Mouse (Mus musculus): ENCODE measurements around the gene Trhde. TPM values are rescaled to one million over a fixed set of nuclear protein-coding genes. Genes with fewer than 3 reads are reported as not detected.

The Trhde gene
- polyA plus RNA-seq, 1 experiment from 2014 or later: 4.8 TPM

DNA sequence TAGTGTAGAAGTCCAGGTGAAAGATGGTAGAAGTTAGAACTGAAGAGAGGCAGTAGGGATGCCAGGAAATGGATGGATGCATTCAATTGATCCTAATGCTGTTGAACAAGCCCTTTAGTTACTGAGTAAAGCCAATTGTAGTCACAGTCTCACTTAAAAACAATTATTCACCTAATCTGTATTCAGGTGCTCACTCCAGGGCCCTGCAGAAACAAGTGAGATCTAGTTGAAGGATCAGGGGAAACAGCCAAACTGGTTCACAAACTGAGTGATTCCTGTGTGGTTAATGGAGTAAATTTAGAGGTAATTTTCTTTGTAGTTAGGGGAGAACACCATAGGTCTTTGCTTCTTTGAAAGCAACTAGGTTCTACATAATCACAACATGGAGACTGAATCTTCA is 100.3 kb downstream of the Trhde start:
- Histone ChIP-seq H3K27ac (no peak overlapping the region), H3K27me3 (replicated peaks) (no peaks in the 10 kb centered on the region; the same call in 1 of the 2 replicates), H3K4me2 (replicated peaks) (no peak overlapping the region), H3K4me3 (no peak overlapping the region), H3K36me3 (no peaks in the 10 kb centered on the region), H3K4me1 (no peaks in the 10 kb centered on the region), H3K9ac (no peak overlapping the region), H3K9me3 (no peaks in the 10 kb centered on the region)
- no peak for ATAC-seq (ENCODE audit: low FRiP score, low read depth)

DNA sequence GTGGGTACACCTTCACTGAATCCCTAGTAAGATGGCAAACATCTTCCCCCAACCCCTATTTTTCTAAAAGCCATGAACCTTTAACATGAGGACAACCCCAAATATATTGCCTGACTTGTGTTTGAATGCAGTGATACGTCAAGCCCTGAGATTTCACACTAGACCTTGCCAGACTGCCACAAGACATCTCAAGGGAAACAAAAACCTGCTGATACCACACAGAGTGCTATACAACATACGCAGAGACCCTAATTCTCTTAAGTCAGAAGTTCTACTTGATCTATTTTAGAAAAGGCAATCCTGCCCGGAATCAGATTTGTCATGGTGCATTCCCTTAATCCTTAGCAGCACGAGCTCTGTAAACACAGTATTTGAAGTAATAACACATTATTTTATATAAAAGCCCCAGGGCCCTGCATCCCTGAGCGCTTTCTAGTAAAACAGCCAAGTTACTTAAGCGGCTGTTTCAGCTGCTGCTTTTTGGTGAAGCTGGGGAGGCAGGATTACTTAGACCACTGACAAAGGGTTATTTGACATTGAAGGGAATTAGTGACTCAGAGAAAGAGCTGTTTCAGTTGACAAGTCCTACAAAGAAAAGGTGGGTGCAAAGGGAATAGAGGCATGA is 130.2 kb downstream of the Trhde start:
- 72% methylated on average over 6 of the region's 6 CpGs for WGBS
- Histone ChIP-seq H3K27me3 (replicated peaks) (no peaks in the 10 kb centered on the region), H3K27ac (no peak overlapping the region), H3K9me3 (no peaks in the 10 kb centered on the region), H3K4me1 (no peaks in the 10 kb centered on the region), H3K4me2 (replicated peaks) (no peak overlapping the region), H3K9ac (no peak overlapping the region), H3K36me3 (no peaks in the 10 kb centered on the region), H3K4me3 (no peak overlapping the region)
- no peak for ATAC-seq (ENCODE audit: low FRiP score, low read depth)

DNA sequence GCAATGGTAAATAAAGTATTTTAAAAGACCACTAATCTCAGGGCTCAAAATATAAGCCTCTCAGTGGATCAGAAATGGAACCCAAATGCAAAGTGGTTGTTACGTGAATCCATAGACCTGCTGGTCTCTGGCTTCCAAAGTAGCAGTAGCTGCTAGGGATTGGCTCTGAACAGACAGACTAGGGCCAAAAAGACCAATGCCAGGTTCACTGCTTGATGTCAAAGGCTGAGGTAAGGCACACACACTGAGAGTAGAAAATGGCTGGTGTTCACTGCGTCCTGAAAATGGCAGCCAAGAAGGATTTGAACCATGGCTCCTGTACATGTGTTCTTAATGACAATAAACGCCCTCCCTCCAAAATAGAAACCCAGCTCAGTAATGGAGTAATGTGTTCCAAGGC is 209.1 kb downstream of the Trhde start:
- no peak overlapping the region for H3K27ac ChIP-seq
- no peaks in the 10 kb centered on the region for H3K9me3 ChIP-seq
- H3K9ac ChIP-seq: no peak overlapping the region
- no peak overlapping the region for H3K4me3 ChIP-seq
- H3K27me3 ChIP-seq (replicated peaks): no peaks in the 10 kb centered on the region
- no peaks in the 10 kb centered on the region for H3K36me3 ChIP-seq
- no peak overlapping the region for H3K4me2 ChIP-seq (replicated peaks)
- ATAC-seq (ENCODE audit: low FRiP score, low read depth): no peak
- H3K4me1 ChIP-seq: no peaks in the 10 kb centered on the region
- WGBS: 78% methylated on average over 3 of the region's 3 CpGs

DNA sequence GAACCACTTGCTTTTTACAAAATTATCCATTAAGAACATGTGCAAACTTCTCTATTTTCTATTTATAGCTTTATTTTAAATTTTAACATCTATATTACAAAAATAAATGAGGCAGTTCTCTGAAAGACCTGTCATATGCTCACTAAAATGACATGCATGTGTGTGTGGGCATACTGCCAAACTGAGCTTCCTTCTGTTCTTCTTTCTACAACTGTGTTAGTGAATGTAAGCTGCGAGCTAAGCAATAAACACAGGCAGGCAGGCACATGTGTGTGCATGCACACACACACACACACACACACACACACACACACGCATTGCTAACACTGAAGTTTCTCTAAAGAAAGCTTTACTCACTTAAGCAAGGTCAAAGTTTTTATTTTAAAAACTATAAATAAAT is 223.2 kb downstream of the Trhde start:
- no peaks in the 10 kb centered on the region for H3K27me3 ChIP-seq (replicated peaks)

DNA sequence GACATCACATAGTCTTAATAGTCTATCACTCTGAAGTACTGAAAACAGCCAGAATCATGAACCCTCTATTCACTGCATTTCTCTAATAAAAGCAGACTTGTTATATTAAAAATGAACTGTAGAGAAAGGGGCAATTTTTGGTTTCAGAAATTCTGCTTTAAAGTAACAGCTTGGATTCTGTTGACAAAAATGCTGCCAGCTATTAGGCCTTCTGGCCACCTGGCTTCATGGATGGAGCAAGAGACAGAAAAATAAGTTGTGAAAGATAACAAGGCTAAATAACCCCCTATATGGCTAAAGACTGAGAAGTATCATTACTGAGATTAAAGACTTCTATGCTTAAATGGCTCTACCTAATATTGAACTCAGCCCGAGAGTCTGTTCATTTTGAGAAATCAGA is 234.2 kb downstream of the Trhde start:
- H3K9ac ChIP-seq: no peak overlapping the region
- H3K27ac ChIP-seq: no peak overlapping the region
- no peaks in the 10 kb centered on the region for H3K9me3 ChIP-seq
- H3K36me3 ChIP-seq: no peaks in the 10 kb centered on the region
- H3K27me3 ChIP-seq (replicated peaks): no peaks in the 10 kb centered on the region
- ATAC-seq (ENCODE audit: low FRiP score, low read depth): no peak
- no peak overlapping the region for H3K4me3 ChIP-seq
- 93% methylated on average over 1 of the region's 1 CpGs for WGBS
- no peaks in the 10 kb centered on the region for H3K4me1 ChIP-seq
- H3K4me2 ChIP-seq (replicated peaks): no peak overlapping the region

More for the DNA sequence above, 223.2 kb downstream of the Trhde start:
- Histone ChIP-seq H3K4me3 (no peak overlapping the region), H3K4me1 (no peaks in the 10 kb centered on the region), H3K27ac (no peak overlapping the region), H3K9ac (no peak overlapping the region), H3K9me3 (no peaks in the 10 kb centered on the region), H3K36me3 (no peaks in the 10 kb centered on the region), H3K4me2 (replicated peaks) (no peak overlapping the region)
- 87% methylated on average over 2 of the region's 2 CpGs for WGBS
- no peak for ATAC-seq (ENCODE audit: low FRiP score, low read depth)

DNA sequence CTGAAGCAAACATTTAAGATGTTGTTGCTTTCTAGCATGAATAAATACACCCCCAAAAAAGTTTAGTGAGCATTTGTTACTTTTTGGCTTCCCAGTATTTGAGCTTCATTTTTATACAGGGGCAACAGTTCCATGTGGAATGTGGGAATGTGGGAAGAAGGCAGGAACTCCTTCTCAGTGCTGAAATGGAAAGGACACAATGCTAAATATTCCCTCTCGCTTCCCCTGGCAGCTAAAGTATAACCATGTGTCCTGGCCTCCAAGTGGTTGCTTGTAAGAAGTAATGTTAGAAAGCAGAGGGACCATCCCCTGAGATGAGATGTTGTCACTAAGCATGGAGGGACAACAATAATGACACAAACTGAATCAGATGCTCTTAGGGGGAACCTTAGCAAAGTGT is 292.9 kb downstream of the Trhde start:
- Histone ChIP-seq H3K4me2 (replicated peaks) (no peak overlapping the region), H3K27ac (no peak overlapping the region), H3K4me1 (no peaks in the 10 kb centered on the region), H3K4me3 (no peak overlapping the region), H3K9me3 (no peaks in the 10 kb centered on the region), H3K27me3 (replicated peaks) (no peaks in the 10 kb centered on the region), H3K9ac (no peak overlapping the region), H3K36me3 (no peaks in the 10 kb centered on the region)
- ATAC-seq (ENCODE audit: low FRiP score, low read depth): no peak
- WGBS: 86% methylated on average over 1 of the region's 1 CpGs

DNA sequence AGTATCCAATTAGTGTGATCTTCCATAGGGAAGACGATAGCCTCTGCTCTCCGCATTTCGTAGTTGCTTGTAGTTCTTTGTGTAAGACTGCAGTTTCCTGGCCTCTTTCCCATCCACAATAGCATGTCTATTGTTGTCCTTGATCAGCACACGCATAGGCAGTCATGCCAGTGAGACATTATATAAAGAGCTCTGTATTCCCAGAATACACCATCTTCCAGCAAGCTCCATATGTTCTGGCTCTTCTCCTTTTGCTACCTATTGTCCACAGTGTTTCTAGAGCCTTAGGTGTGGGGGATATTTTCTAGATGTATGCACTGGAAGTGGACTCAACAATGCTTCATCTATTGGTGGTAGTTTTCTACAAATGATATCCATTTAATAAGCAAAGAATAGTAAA is 313.3 kb downstream of the Trhde start:
- 85% methylated on average over 4 of the region's 4 CpGs for WGBS
- no peak overlapping the region for H3K27ac ChIP-seq
- H3K36me3 ChIP-seq: no peaks in the 10 kb centered on the region
- no peaks in the 10 kb centered on the region for H3K27me3 ChIP-seq (replicated peaks)
- H3K4me2 ChIP-seq (replicated peaks): no peak overlapping the region
- no peak overlapping the region for H3K4me3 ChIP-seq
- no peaks in the 10 kb centered on the region for H3K9me3 ChIP-seq
- no peak for ATAC-seq (ENCODE audit: low FRiP score, low read depth)
- no peak overlapping the region for H3K9ac ChIP-seq
- no peaks in the 10 kb centered on the region for H3K4me1 ChIP-seq

DNA sequence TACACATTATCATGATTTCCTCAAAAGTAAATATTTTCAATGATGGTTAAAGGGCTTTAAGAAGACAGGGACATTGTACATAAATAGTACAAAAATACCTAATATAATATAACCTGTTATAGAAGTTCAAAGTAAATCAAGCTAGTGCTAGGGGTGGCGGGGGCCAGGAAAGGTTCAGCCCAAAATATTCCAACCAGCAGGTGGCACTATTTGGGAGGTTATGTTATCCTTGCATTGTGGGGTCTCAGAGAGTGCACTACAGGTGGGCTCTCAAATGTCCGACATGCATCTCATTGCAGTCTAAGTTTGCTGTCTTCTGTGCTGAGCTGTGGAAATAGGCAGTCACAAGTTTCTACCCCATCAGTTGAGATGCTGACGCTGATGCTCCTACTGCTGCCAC is 346.5 kb downstream of the Trhde start:
- WGBS: 76% methylated on average over 3 of the region's 3 CpGs
- no peak for ATAC-seq (ENCODE audit: low FRiP score, low read depth)
- H3K9me3 ChIP-seq: no peaks in the 10 kb centered on the region
- H3K4me3 ChIP-seq: no peak overlapping the region
- H3K27me3 ChIP-seq (replicated peaks): no peaks in the 10 kb centered on the region
- no peak overlapping the region for H3K27ac ChIP-seq
- no peaks in the 10 kb centered on the region for H3K36me3 ChIP-seq
- no peak overlapping the region for H3K4me2 ChIP-seq (replicated peaks)
- H3K9ac ChIP-seq: no peak overlapping the region
- H3K4me1 ChIP-seq: no peaks in the 10 kb centered on the region

DNA sequence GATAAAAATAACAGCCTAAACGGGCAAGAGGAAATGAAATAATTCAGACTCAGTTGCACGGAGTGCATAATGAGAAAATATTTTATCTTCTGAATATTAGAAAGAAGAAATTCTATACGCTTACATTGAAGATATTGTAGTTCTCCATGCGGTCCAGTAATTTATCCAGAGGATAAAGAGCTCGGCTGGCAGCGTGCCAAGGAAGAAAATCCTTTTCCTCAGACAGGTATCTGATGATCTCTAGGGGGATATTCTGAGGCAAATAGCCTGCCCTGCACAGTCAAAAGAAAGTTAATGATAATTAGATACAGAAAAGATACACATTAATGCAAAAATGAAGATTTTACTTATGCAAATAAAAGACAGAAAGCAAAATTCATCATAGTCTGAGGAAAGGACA is 354.0 kb downstream of the Trhde start:
- Histone ChIP-seq H3K27me3 (replicated peaks) (no peaks in the 10 kb centered on the region), H3K4me1 (no peaks in the 10 kb centered on the region), H3K36me3 (no peaks in the 10 kb centered on the region), H3K9ac (no peak overlapping the region), H3K4me2 (replicated peaks) (no peak overlapping the region), H3K9me3 (no peaks in the 10 kb centered on the region), H3K27ac (no peak overlapping the region), H3K4me3 (no peak overlapping the region)
- no peak for ATAC-seq (ENCODE audit: low FRiP score, low read depth)
- WGBS: 81% methylated on average over 6 of the region's 6 CpGs

DNA sequence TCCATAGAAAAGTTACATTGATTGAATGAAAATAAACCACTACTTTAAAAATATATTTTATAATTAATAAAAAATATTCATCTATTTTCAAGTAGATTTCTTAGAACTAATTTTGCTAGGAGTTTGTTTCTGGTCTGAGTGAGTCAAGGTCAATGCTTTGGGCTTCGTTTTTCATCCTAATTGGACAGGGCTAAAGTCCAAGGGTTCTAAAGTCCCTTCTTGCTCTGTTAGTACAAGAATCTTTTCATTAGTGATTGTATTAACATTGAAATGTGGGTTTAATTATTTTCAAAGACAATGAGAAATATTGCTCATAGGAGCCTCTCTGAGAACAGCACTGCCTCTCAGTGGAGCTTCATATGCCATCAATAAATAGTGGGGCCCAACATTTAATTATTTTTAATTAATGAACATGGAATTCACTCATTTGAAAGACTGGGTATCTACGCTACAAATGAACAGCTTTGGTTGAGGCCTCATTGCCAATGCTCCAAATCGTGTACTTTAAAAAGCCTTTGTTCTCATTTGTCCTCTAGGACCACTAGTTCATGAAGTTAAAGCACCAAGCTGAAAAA is 383.1 kb downstream of the Trhde start:
- Histone ChIP-seq H3K9me3 (no peaks in the 10 kb centered on the region), H3K4me1 (no peaks in the 10 kb centered on the region), H3K9ac (no peak overlapping the region), H3K36me3 (no peaks in the 10 kb centered on the region), H3K4me3 (no peak overlapping the region), H3K27ac (no peak overlapping the region), H3K27me3 (replicated peaks) (no peaks in the 10 kb centered on the region), H3K4me2 (replicated peaks) (no peak overlapping the region)
- no peak for ATAC-seq (ENCODE audit: low FRiP score, low read depth)
- whole genome bisulfite sequencing: 85% methylated on average over 3 of the region's 3 CpGs

DNA sequence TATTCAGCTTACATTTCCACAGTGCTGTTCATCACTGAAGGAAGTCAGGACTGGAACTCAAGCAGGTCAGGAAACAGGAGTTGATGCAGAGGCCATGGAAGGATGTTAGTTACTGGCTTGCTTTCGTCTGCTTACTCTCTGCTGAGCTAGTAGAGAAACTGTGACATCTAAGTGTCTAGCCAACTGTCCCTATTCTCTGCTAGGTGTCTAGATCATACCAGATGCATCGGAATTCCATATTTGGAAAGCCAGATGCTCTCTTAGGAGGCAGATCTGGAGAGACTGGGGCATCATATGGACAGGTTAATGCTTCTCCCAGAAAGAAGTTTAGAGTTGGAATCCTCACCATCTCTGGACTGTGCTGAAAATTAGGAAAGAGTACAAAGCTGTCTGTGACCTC is 386.4 kb downstream of the Trhde start:
- no peak overlapping the region for H3K4me3 ChIP-seq
- H3K27me3 ChIP-seq (replicated peaks): no peaks in the 10 kb centered on the region
- ATAC-seq (ENCODE audit: low FRiP score, low read depth): no peak
- H3K9me3 ChIP-seq: no peaks in the 10 kb centered on the region
- no peak overlapping the region for H3K27ac ChIP-seq
- WGBS: 86% methylated on average over 2 of the region's 2 CpGs
- no peak overlapping the region for H3K9ac ChIP-seq
- no peaks in the 10 kb centered on the region for H3K36me3 ChIP-seq
- H3K4me1 ChIP-seq: no peaks in the 10 kb centered on the region
- no peak overlapping the region for H3K4me2 ChIP-seq (replicated peaks)

DNA sequence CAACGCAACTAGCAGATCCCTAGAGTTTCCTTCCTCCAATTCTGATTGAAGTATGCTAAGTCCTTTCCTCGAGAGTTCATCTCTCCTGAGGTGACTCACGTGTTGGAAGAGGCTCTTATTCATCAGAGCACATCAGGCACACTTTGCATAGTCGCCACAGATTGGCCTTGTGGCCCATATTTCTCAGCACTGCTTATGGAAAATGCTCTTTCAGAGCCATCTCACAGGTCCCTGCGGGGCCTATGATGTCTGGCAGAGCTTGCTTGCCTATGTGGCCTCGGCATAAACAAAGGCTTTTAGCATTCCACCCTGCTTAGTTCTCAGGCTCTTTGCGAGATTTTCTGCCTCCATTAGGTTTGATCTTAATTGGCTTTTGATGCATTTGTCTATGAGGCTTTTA is 396.8 kb downstream of the Trhde start:
- no peak overlapping the region for H3K4me2 ChIP-seq (replicated peaks)
- peak; percentile 50 for ATAC-seq (ENCODE audit: low FRiP score, low read depth)
- 57% methylated on average over 7 of the region's 7 CpGs for WGBS

DNA sequence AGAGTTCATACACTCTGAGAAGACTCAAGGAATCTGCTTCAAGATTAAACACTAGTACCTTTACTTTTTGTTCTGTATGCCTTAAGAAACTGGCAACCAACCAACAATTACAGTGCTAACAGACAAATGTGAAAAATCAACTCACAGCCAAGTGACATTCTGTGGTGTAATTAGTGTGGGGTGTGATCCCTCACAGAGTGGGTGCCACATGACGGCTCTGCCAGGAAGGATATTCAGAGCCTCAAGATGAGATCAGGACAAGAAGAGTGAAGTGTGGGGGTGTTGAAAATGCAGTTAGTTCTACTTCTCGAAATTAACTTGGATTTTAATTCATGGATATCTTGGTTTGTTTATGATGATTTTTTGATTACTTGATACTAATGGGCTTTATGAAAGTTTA is 398.3 kb downstream of the Trhde start:
- Histone ChIP-seq H3K9ac (no peak overlapping the region), H3K4me1 (no peaks in the 10 kb centered on the region), H3K4me3 (no peak overlapping the region), H3K36me3 (no peaks in the 10 kb centered on the region), H3K4me2 (replicated peaks) (no peak overlapping the region), H3K27me3 (replicated peaks) (no peaks in the 10 kb centered on the region), H3K9me3 (no peaks in the 10 kb centered on the region), H3K27ac (no peak overlapping the region)
- ATAC-seq (ENCODE audit: low FRiP score, low read depth): no peak
- 68% methylated on average over 2 of the region's 2 CpGs for WGBS

More for the DNA sequence above, 396.8 kb downstream of the Trhde start:
- Histone ChIP-seq H3K4me3 (no peak overlapping the region), H3K27me3 (replicated peaks) (no peaks in the 10 kb centered on the region), H3K9ac (no peak overlapping the region), H3K4me1 (no peaks in the 10 kb centered on the region), H3K36me3 (no peaks in the 10 kb centered on the region), H3K9me3 (no peaks in the 10 kb centered on the region), H3K27ac (no peak overlapping the region)

Measured in neural tube, embryonic 12.5 days (tissue).